Mouse (Mus musculus): ENCODE results near the gene Rack1. TPM values are rescaled to one million over a fixed set of nuclear protein-coding genes. Genes with fewer than 3 reads are reported as not detected.

Rack1 gene
- polyA plus RNA-seq, 1 experiment from 2014 or later, result 432 TPM

DNA sequence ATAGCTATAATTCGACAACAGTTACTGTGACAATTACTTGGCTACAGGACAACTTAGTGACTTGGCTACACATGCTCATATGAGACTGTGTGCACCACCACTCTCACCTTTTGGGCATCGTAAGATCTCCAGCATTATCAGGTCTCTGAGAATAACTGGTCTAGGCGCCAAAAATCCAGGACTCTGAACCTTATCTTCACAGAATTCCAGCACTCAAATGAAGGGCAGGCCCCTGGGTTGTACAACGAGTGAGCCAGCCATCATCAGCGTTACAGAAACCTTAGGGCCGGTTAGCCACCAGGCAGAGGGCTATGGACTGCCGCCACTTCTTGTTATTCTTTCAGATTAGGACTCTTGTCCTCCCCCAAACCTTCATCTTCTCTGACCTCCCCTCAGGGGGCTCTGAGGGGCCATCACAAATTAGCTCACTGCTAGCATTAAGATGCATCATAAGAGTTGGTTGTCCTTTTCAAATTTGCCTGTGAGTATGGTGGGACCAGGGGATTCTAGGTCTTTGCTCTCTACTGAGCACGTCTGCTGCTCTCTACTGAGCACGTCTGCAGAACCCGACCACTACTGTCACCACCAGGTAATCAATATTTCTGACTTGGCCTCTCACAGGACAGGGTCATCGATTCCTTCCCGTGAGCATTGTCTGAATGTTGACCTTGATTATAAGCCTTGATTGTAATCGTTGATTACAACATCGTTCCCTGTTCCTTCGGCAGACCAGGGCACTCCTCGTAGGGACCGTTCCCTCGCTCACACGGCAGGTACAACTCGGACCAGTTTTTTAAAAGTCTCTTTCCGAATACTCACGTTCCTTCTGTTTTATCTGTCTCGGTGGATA, 52.7 kb downstream of the Rack1 start:
- no peaks in the 10 kb centered on the region for H3K36me3 ChIP-seq
- H3K9ac ChIP-seq, result peak overlapping the region; percentile 69
- peak overlapping the region; percentile 54 for H3K4me3 ChIP-seq
- WGBS, result 8% methylated on average over 23 of the region's 23 CpGs
- H3K27me3 ChIP-seq, result peaks cover 16% of the 10 kb centered on the region
- peak; percentile 19 for ATAC-seq (ENCODE audit: low read depth)
- no peaks in the 10 kb centered on the region for H3K9me3 ChIP-seq
- H3K4me1 ChIP-seq (replicated peaks), result peaks cover 27% of the 10 kb centered on the region
- H3K27ac ChIP-seq (replicated peaks), result peak overlapping the region; percentile 15; the same call in 1 of the 2 replicates
- H3K4me2 ChIP-seq, result peak overlapping the region; percentile 83

DNA sequence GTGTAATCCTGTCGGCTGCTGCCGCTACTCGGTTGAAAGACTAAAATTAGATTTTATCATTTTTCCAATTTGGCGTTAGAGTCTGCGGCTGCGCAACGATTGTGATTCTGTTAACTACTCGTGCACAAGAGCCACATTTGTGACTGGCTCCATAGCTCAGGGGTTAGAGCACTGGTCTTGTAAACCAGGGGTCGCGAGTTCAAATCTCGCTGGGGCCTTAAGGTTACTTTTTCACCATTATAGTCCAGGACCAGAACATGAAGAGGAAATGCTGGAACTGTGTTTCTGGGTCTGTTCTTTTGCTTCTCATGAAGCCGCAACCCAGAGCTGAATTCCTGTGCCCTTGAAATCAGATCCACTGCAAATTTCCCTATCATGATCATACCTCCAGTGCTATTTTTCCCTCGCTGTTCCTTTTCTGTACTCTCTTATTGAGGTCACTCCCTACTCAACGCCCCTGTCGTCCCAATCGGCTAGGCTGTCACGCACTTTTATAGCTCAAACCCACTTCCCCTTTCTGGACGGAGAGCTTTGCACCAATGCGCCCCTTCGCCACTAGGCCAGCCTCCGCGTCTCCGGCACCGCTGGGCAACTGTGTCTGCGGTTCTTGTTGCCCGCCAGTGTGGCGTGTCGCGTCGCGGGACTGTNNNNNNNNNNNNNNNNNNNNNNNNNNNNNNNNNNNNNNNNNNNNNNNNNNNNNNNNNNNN, 53.5 kb downstream of the Rack1 start:
- H3K36me3 ChIP-seq, result no peaks in the 10 kb centered on the region
- peak overlapping the region; percentile 83 for H3K4me2 ChIP-seq
- under 1% methylated on average over 31 of the region's 31 CpGs for WGBS
- H3K27me3 ChIP-seq, result peaks cover 20% of the 10 kb centered on the region
- H3K4me3 ChIP-seq, result peak overlapping the region; percentile 54
- peak; percentile 59 for ATAC-seq (ENCODE audit: low read depth)
- peak overlapping the region; percentile 69 for H3K9ac ChIP-seq
- 0 out of 2 replicates have a peak overlapping the region, but pooled peaks have one; percentile 23 for H3K27ac ChIP-seq (replicated peaks)
- H3K9me3 ChIP-seq, result no peaks in the 10 kb centered on the region
- peaks cover 35% of the 10 kb centered on the region for H3K4me1 ChIP-seq (replicated peaks)

Other genes starting within 250 kb of the Rack1 start
- 6.2 and 6.9 TPM in 2 replicates for gene Trim41, start 17.0 kb downstream of the Rack1 start, polyA plus RNA-seq (2015; fragmentation: Nextera tagmentation; extraction: Ambion mirVana)
- 1.2 TPM in 2 replicates for gene Trim7, start 25.8 kb downstream of the Rack1 start, polyA plus RNA-seq (2015; fragmentation: Nextera tagmentation; extraction: Ambion mirVana)
- gene Gm12184, start 26.3 kb downstream of the Rack1 start, polyA plus RNA-seq (2015; fragmentation: Nextera tagmentation; extraction: Ambion mirVana), result 3.2 and 4.3 TPM in 2 replicates
- 3.2 TPM in 2 replicates for gene Irgm1, start 71.4 kb downstream of the Rack1 start, polyA plus RNA-seq (2015; fragmentation: Nextera tagmentation; extraction: Ambion mirVana)
- gene Gm5431, start 101.9 kb downstream of the Rack1 start, polyA plus RNA-seq (2015; fragmentation: Nextera tagmentation; extraction: Ambion mirVana), result 0.18 and 0.34 TPM in 2 replicates
- gene Psme2b, start 145.9 kb downstream of the Rack1 start, polyA plus RNA-seq (2015; fragmentation: Nextera tagmentation; extraction: Ambion mirVana), result 2.7 and 3.6 TPM in 2 replicates
- gene Olfr56, start 178.6 kb downstream of the Rack1 start, polyA plus RNA-seq (2015; fragmentation: Nextera tagmentation; extraction: Ambion mirVana), result not detected in 2 replicates
- 0.62 and 0.70 TPM in 2 replicates for gene 9930111J21Rik1, start 179.1 kb downstream of the Rack1 start, polyA plus RNA-seq (2015; fragmentation: Nextera tagmentation; extraction: Ambion mirVana)
- gene Gm12185, start 191.9 kb downstream of the Rack1 start, polyA plus RNA-seq (2015; fragmentation: Nextera tagmentation; extraction: Ambion mirVana), result not detected in 2 replicates
- gene Tgtp1, start 193.8 kb downstream of the Rack1 start, polyA plus RNA-seq (2015; fragmentation: Nextera tagmentation; extraction: Ambion mirVana), result 0.11 TPM in 1 of 2 replicates, not detected in the other